Mouse (Mus musculus): ENCODE data around the gene Nrarp. TPM values are rescaled to one million over a fixed set of nuclear protein-coding genes. Genes with fewer than 3 reads are reported as not detected.

Gene Nrarp
- polyA plus RNA-seq, 1 experiment = 39.0 TPM

GRCm38 (mm10) chr2:25227406-25227805, 46.8 kb downstream of the Nrarp start:
- H3K36me3 ChIP-seq (ENCODE audit: control insufficient read depth, insufficient read depth, low read length) = peaks cover 4% of the 10 kb centered on the region
- H3K4me1 ChIP-seq (ENCODE audit: control insufficient read depth, insufficient read depth, insufficient read length, low read length) = peaks cover 6% of the 10 kb centered on the region
- H3K27ac ChIP-seq (ENCODE audit: insufficient read depth, low read depth, low read length) = no peak overlapping the region
- H3K27me3 ChIP-seq (ENCODE audit: control insufficient read depth, insufficient read depth, low read length) = no peaks in the 10 kb centered on the region
- TF ChIP-seq POLR2A (IDR thresholded peaks at IDR 0.05; ENCODE audit: low read depth, low read length) (no peak), CTCF (IDR thresholded peaks at IDR 0.05; ENCODE audit: extremely low read depth, insufficient read length, insufficient replicate concordance, low read depth, low read length) (no peak)
- WGBS = 89% methylated on average over 4 of the region's 4 CpGs
- no peak overlapping the region for H3K4me3 ChIP-seq (ENCODE audit: low read depth, low read length)

- peaks cover 8% of the 10 kb centered on the region for H3K4me1 ChIP-seq (ENCODE audit: control insufficient read depth, insufficient read depth, insufficient read length, low read length)
- peak overlapping the region; percentile 56 for H3K27ac ChIP-seq (ENCODE audit: insufficient read depth, low read depth, low read length)
- peaks cover under 1% of the 10 kb centered on the region for H3K36me3 ChIP-seq (ENCODE audit: control insufficient read depth, insufficient read depth, low read length)
- TF ChIP-seq CTCF (IDR thresholded peaks at IDR 0.05; ENCODE audit: extremely low read depth, insufficient read length, insufficient replicate concordance, low read depth, low read length) = peak; percentile 78
- 0 out of 2 replicates have a peak, but pooled peaks have one; percentile 32 for TF ChIP-seq POLR2A (IDR thresholded peaks at IDR 0.05; ENCODE audit: low read depth, low read length)
- H3K4me3 ChIP-seq (ENCODE audit: low read depth, low read length) = peak overlapping the region; percentile 30
- no peaks in the 10 kb centered on the region for H3K27me3 ChIP-seq (ENCODE audit: control insufficient read depth, insufficient read depth, low read length)
- WGBS = 1% methylated on average over 7 of the region's 7 CpGs
These were observed 47.9 kb downstream of the Nrarp start for GRCm38 (mm10) chr2:25228431-25228889.

- TF ChIP-seq POLR2A (IDR thresholded peaks at IDR 0.05; ENCODE audit: low read depth, low read length) (no peak), CTCF (IDR thresholded peaks at IDR 0.05; ENCODE audit: extremely low read depth, insufficient read length, insufficient replicate concordance, low read depth, low read length) (no peak)
- no peaks in the 10 kb centered on the region for H3K27me3 ChIP-seq (ENCODE audit: control insufficient read depth, insufficient read depth, low read length)
- 77% methylated on average over 6 of the region's 6 CpGs for WGBS
- H3K4me1 ChIP-seq (ENCODE audit: control insufficient read depth, insufficient read depth, insufficient read length, low read length) = peaks cover 12% of the 10 kb centered on the region
- H3K36me3 ChIP-seq (ENCODE audit: control insufficient read depth, insufficient read depth, low read length) = no peaks in the 10 kb centered on the region
- H3K27ac ChIP-seq (ENCODE audit: insufficient read depth, low read depth, low read length) = peak overlapping the region; percentile 56
- no peak overlapping the region for H3K4me3 ChIP-seq (ENCODE audit: low read depth, low read length)
These were observed 48.5 kb downstream of the Nrarp start for GRCm38 (mm10) chr2:25228995-25229530.

- peaks cover 17% of the 10 kb centered on the region for H3K4me1 ChIP-seq (ENCODE audit: control insufficient read depth, insufficient read depth, insufficient read length, low read length)
These were observed 49.0 kb downstream of the Nrarp start for GRCm38 (mm10) chr2:25229582-25229981.

GRCm38 (mm10) chr2:25230581-25230980, 50.0 kb downstream of the Nrarp start:
- no peak overlapping the region for H3K27ac ChIP-seq (ENCODE audit: insufficient read depth, low read depth, low read length)
- WGBS = 90% methylated on average over 7 of the region's 7 CpGs
- no peaks in the 10 kb centered on the region for H3K36me3 ChIP-seq (ENCODE audit: control insufficient read depth, insufficient read depth, low read length)
- peaks cover 25% of the 10 kb centered on the region for H3K4me1 ChIP-seq (ENCODE audit: control insufficient read depth, insufficient read depth, insufficient read length, low read length)
- no peaks in the 10 kb centered on the region for H3K27me3 ChIP-seq (ENCODE audit: control insufficient read depth, insufficient read depth, low read length)
- TF ChIP-seq POLR2A (IDR thresholded peaks at IDR 0.05; ENCODE audit: low read depth, low read length) (no peak), CTCF (IDR thresholded peaks at IDR 0.05; ENCODE audit: extremely low read depth, insufficient read length, insufficient replicate concordance, low read depth, low read length) (no peak)
- no peak overlapping the region for H3K4me3 ChIP-seq (ENCODE audit: low read depth, low read length)

More at GRCm38 (mm10) chr2:25229582-25229981, 49.0 kb downstream of the Nrarp start:
- Histone ChIP-seq H3K36me3 (ENCODE audit: control insufficient read depth, insufficient read depth, low read length) (no peaks in the 10 kb centered on the region), H3K4me3 (ENCODE audit: low read depth, low read length) (no peak overlapping the region), H3K27me3 (ENCODE audit: control insufficient read depth, insufficient read depth, low read length) (no peaks in the 10 kb centered on the region), H3K27ac (ENCODE audit: insufficient read depth, low read depth, low read length) (no peak overlapping the region)
- no peak for TF ChIP-seq POLR2A (IDR thresholded peaks at IDR 0.05; ENCODE audit: low read depth, low read length)
- TF ChIP-seq CTCF (IDR thresholded peaks at IDR 0.05; ENCODE audit: extremely low read depth, insufficient read length, insufficient replicate concordance, low read depth, low read length) = no peak
- WGBS = 93% methylated on average over 5 of the region's 5 CpGs

- Histone ChIP-seq H3K4me3 (ENCODE audit: low read depth, low read length) (no peak overlapping the region), H3K27me3 (ENCODE audit: control insufficient read depth, insufficient read depth, low read length) (no peaks in the 10 kb centered on the region), H3K27ac (ENCODE audit: insufficient read depth, low read depth, low read length) (no peak overlapping the region), H3K36me3 (ENCODE audit: control insufficient read depth, insufficient read depth, low read length) (no peaks in the 10 kb centered on the region), H3K4me1 (ENCODE audit: control insufficient read depth, insufficient read depth, insufficient read length, low read length) (peaks cover 29% of the 10 kb centered on the region)
- WGBS = 78% methylated on average over 12 of the region's 12 CpGs
- TF ChIP-seq CTCF (IDR thresholded peaks at IDR 0.05; ENCODE audit: extremely low read depth, insufficient read length, insufficient replicate concordance, low read depth, low read length) (no peak), POLR2A (IDR thresholded peaks at IDR 0.05; ENCODE audit: low read depth, low read length) (no peak)
These were observed 50.5 kb downstream of the Nrarp start for GRCm38 (mm10) chr2:25231038-25231437.

Other genes with a start within 250 kb of the Nrarp start
- 105 and 166 TPM in 2 replicates for gene Arrdc1, start 245.5 kb upstream of the Nrarp start, polyA plus RNA-seq (2012; rRNA removed)
- 1.7 and 3.2 TPM in 2 replicates for gene Zmynd19, start 231.0 kb upstream of the Nrarp start, polyA plus RNA-seq (2012; rRNA removed)
- gene Dph7, start 218.4 kb upstream of the Nrarp start, polyA plus RNA-seq (2012; rRNA removed) = 4.1 and 7.1 TPM in 2 replicates
- gene Mrpl41, start 205.7 kb upstream of the Nrarp start, polyA plus RNA-seq (2012; rRNA removed) = 9.8 and 14.6 TPM in 2 replicates
- gene Pnpla7, start 204.7 kb upstream of the Nrarp start, polyA plus RNA-seq (2012; rRNA removed) = 7.4 and 20.5 TPM in 2 replicates
- 93.0 and 100 TPM in 2 replicates for gene Nsmf, start 126.4 kb upstream of the Nrarp start, polyA plus RNA-seq (2012; rRNA removed)
- gene Entpd8, start 100.5 kb upstream of the Nrarp start, polyA plus RNA-seq (2012; rRNA removed) = 149 and 281 TPM in 2 replicates
- gene Noxa1, start 85.6 kb upstream of the Nrarp start, polyA plus RNA-seq (2012; rRNA removed) = 14.1 and 15.5 TPM in 2 replicates
- gene Tor4a, start 16.1 kb downstream of the Nrarp start, polyA plus RNA-seq (2012; rRNA removed) = 37.3 and 49.3 TPM in 2 replicates
- 21.8 and 37.2 TPM in 2 replicates for gene Nelfb, start 30.7 kb downstream of the Nrarp start, polyA plus RNA-seq (2012; rRNA removed)
- not detected in 2 replicates for gene Stpg3, start 33.9 kb downstream of the Nrarp start, polyA plus RNA-seq (2012; rRNA removed)
- gene Fam166a, start 38.0 kb downstream of the Nrarp start, polyA plus RNA-seq (2012; rRNA removed) = 0.10 TPM in 1 of 2 replicates, not detected in the other
- 481 and 881 TPM in 2 replicates for gene Tubb4b, start 43.9 kb downstream of the Nrarp start, polyA plus RNA-seq (2012; rRNA removed)
- gene Slc34a3, start 53.6 kb downstream of the Nrarp start, polyA plus RNA-seq (2012; rRNA removed) = 0.05 and 5.6 TPM in 2 replicates
- gene Rnf224, start 56.0 kb downstream of the Nrarp start, polyA plus RNA-seq (2012; rRNA removed) = 0.10 TPM in 1 of 2 replicates, not detected in the other
- 7.3 and 145 TPM in 2 replicates for gene Rnf208, start 61.5 kb downstream of the Nrarp start, polyA plus RNA-seq (2012; rRNA removed)
- 1.7 and 10.7 TPM in 2 replicates for gene Cysrt1, start 61.7 kb downstream of the Nrarp start, polyA plus RNA-seq (2012; rRNA removed)
- gene AL732309.1, start 66.1 kb downstream of the Nrarp start, polyA plus RNA-seq (2012; rRNA removed) = 15.3 and 45.8 TPM in 2 replicates
- gene Tmem203, start 74.7 kb downstream of the Nrarp start, polyA plus RNA-seq (2012; rRNA removed) = 29.8 and 51.5 TPM in 2 replicates
- gene Tprn, start 81.9 kb downstream of the Nrarp start, polyA plus RNA-seq (2012; rRNA removed) = 183 and 436 TPM in 2 replicates
- gene Ssna1, start 91.7 kb downstream of the Nrarp start, polyA plus RNA-seq (2012; rRNA removed) = 40.7 and 55.9 TPM in 2 replicates
- gene Anapc2, start 91.7 kb downstream of the Nrarp start, polyA plus RNA-seq (2012; rRNA removed) = 31.0 and 71.6 TPM in 2 replicates
- not detected in 2 replicates for gene Tmem210, start 107.4 kb downstream of the Nrarp start, polyA plus RNA-seq (2012; rRNA removed)
- gene Lrrc26, start 109.2 kb downstream of the Nrarp start, polyA plus RNA-seq (2012; rRNA removed) = 49.7 and 138 TPM in 2 replicates
- 0.34 and 0.63 TPM in 2 replicates for gene Grin1, start 138.4 kb downstream of the Nrarp start, polyA plus RNA-seq (2012; rRNA removed)
- gene Man1b1, start 151.6 kb downstream of the Nrarp start, polyA plus RNA-seq (2012; rRNA removed) = 11.1 and 20.5 TPM in 2 replicates
- 12.5 and 24.4 TPM in 2 replicates for gene Dpp7, start 175.6 kb downstream of the Nrarp start, polyA plus RNA-seq (2012; rRNA removed)
- gene Uap1l1, start 184.9 kb downstream of the Nrarp start, polyA plus RNA-seq (2012; rRNA removed) = 130 and 360 TPM in 2 replicates
- 15.4 and 28.8 TPM in 2 replicates for gene Sapcd2, start 191.6 kb downstream of the Nrarp start, polyA plus RNA-seq (2012; rRNA removed)
- gene Entpd2, start 215.1 kb downstream of the Nrarp start, polyA plus RNA-seq (2012; rRNA removed) = 25.8 and 50.7 TPM in 2 replicates
- 103 and 117 TPM in 2 replicates for gene Npdc1, start 218.6 kb downstream of the Nrarp start, polyA plus RNA-seq (2012; rRNA removed)
- 0.68 and 0.76 TPM in 2 replicates for gene Fut7, start 242.5 kb downstream of the Nrarp start, polyA plus RNA-seq (2012; rRNA removed)
- 15.0 and 18.5 TPM in 2 replicates for gene Abca2, start 247.9 kb downstream of the Nrarp start, polyA plus RNA-seq (2012; rRNA removed)

Measured in small intestine, adult 2 months (tissue).